Mouse (Mus musculus) liver, postnatal 0 days (tissue): Measurements from ENCODE around the gene Slc8b1.

ENCODE experiments used
- CTCF ChIP-seq: sonication (generic); IDR thresholded peaks from 2 replicates; pipeline ENCODE4 v1.5.1; 2016; ENCODE audit warnings: antibody characterized with exemption, low read depth
- EP300 ChIP-seq: IDR thresholded peaks from 2 replicates; pipeline ENCODE4 v1.6.1; 2016; ENCODE audit warnings: antibody characterized with exemption, low read depth, mild to moderate bottlenecking

- TF ChIP-seq CTCF = no peak
- no peak for TF ChIP-seq EP300
Observed at GRCm38 (mm10) chr5:120467026-120467425, 43.9 kb upstream of the Slc8b1 start.
